Mouse (Mus musculus): Measurements from ENCODE around the gene Ifngr2. TPM values are rescaled to one million over a fixed set of nuclear protein-coding genes. Genes with fewer than 3 reads are reported as not detected.

Gene Ifngr2
- total RNA-seq, 1 experiment from 2014 or later: 7.5 TPM

- peak; percentile 63 to 84 for ATAC-seq (replicated peaks in 1 of 2; ENCODE audit: insufficient read depth in 1 of 2, low FRiP score in 2 of 2, low TSS enrichment in 1 of 2, low read depth in 1 of 2, poor library complexity in 2 of 2, severe bottlenecking in 2 of 2)
Observed at GRCm38 (mm10) chr16:91553625-91554024, 6.8 kb downstream of the Ifngr2 start.

DNA sequence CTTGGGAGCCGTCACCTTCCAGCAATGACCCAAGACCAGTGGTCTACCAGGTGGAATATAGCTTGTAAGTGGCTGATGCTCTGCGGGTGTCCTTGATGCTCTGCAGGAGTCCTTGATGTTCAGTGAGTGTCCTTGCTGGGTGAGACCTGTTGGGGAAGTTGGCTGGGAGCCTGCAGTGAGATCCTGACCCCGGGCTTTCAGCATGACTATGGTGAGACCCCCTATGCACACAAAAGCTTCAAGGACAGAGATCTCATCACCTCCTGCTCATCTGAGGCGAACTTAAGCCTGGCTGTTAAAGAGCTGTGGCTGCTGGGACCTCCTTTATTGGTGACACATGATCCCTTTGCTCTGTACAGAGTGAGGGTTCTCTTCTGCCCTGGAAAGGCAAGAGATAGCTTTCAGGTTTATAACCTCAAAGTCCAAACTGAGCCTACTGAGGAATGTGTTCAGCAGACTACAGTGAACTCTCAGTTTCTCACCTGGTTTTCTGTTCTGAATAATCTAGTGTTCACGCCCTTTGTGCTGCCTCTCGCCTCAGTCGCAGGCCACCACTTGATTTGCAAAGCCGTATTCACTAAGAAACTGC is 8.2 kb downstream of the Ifngr2 start:
- ATAC-seq (replicated peaks in 1 of 2; ENCODE audit: insufficient read depth in 1 of 2, low FRiP score in 2 of 2, low TSS enrichment in 1 of 2, low read depth in 1 of 2, poor library complexity in 2 of 2, severe bottlenecking in 2 of 2): no peak

- no peak for ATAC-seq (replicated peaks in 1 of 2; ENCODE audit: insufficient read depth in 1 of 2, low FRiP score in 2 of 2, low TSS enrichment in 1 of 2, low read depth in 1 of 2, poor library complexity in 2 of 2, severe bottlenecking in 2 of 2)
Observed at GRCm38 (mm10) chr16:91556659-91557058, 9.8 kb downstream of the Ifngr2 start.

DNA sequence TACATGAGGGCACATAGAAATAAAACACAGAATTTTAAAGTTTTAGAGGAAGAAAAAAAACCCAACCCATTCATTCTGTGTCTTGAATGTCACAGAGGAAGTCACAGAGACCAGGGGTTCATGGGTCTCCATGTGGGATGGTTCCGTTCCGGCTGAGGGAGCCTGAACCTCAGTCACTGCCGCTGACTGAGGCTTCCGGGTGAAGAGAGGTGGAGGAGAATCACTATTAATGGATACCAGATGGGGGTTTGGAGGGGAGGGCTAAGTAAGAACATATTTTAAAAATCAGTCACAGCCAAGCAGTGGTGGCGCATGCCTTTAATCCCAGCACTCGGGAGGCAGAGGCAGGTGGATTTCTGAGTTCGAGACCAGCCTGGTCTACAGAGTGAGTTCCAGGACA is 10.3 kb downstream of the Ifngr2 start:
- ATAC-seq (replicated peaks in 1 of 2; ENCODE audit: insufficient read depth in 1 of 2, low FRiP score in 2 of 2, low TSS enrichment in 1 of 2, low read depth in 1 of 2, poor library complexity in 2 of 2, severe bottlenecking in 2 of 2): no peak

- ATAC-seq (replicated peaks in 1 of 2; ENCODE audit: insufficient read depth in 1 of 2, low FRiP score in 2 of 2, low TSS enrichment in 1 of 2, low read depth in 1 of 2, poor library complexity in 2 of 2, severe bottlenecking in 2 of 2): no peak
Observed at GRCm38 (mm10) chr16:91557693-91558092, 10.8 kb downstream of the Ifngr2 start.

DNA sequence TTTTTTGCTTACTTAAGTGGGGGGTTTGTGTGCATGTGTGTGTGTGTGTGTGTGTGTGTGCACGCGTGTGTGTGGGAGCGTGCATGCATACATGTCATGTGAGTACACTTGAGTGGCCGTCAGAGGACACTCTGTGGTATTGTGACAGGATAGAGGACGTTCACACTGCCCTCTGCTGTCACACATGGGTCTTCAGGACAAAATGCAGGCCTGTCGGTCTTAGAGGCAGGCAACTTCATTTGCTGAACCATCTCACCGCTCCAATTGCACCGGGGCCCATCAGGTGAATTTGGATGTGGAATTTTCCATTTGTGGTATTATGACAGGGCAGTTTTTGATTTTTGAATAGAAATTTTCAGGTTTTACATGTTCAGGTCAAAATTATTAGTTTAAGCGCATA is 14.2 kb downstream of the Ifngr2 start:
- peak; percentile 22 to 48; a peak in 2 of 4 replicates for ATAC-seq (replicated peaks in 1 of 2; ENCODE audit: insufficient read depth in 1 of 2, low FRiP score in 2 of 2, low TSS enrichment in 1 of 2, low read depth in 1 of 2, poor library complexity in 2 of 2, severe bottlenecking in 2 of 2)

- ATAC-seq (replicated peaks in 1 of 2; ENCODE audit: insufficient read depth in 1 of 2, low FRiP score in 2 of 2, low TSS enrichment in 1 of 2, low read depth in 1 of 2, poor library complexity in 2 of 2, severe bottlenecking in 2 of 2): no peak
Observed at GRCm38 (mm10) chr16:91561541-91562457, 14.9 kb downstream of the Ifngr2 start.

GRCm38 (mm10) chr16:91564580-91565291 is 17.9 kb downstream of the Ifngr2 start:
- no peak for ATAC-seq (replicated peaks in 1 of 2; ENCODE audit: insufficient read depth in 1 of 2, low FRiP score in 2 of 2, low TSS enrichment in 1 of 2, low read depth in 1 of 2, poor library complexity in 2 of 2, severe bottlenecking in 2 of 2)

GRCm38 (mm10) chr16:91565292-91565951 is 18.6 kb downstream of the Ifngr2 start:
- ATAC-seq (replicated peaks in 1 of 2; ENCODE audit: insufficient read depth in 1 of 2, low FRiP score in 2 of 2, low TSS enrichment in 1 of 2, low read depth in 1 of 2, poor library complexity in 2 of 2, severe bottlenecking in 2 of 2): no peak

DNA sequence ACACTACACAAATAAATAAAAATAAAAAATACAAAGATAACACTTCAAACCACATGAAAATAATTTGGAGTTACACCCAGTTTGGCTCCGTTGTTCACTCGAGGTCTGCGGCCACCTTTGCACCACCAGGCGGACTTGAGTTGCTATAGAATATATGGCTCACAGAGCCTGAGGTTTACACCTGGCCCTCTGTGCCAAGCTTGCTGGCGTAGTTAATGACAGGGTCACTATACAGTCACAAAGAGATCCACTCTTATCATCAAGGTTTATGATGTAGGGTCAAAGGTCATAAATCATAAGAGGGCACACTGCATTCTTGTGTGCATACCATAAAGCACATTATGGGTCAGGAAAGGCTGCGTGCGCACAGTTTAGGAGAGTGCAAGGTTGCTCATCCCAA is 19.1 kb downstream of the Ifngr2 start:
- no peak for ATAC-seq (replicated peaks in 1 of 2; ENCODE audit: insufficient read depth in 1 of 2, low FRiP score in 2 of 2, low TSS enrichment in 1 of 2, low read depth in 1 of 2, poor library complexity in 2 of 2, severe bottlenecking in 2 of 2)

DNA sequence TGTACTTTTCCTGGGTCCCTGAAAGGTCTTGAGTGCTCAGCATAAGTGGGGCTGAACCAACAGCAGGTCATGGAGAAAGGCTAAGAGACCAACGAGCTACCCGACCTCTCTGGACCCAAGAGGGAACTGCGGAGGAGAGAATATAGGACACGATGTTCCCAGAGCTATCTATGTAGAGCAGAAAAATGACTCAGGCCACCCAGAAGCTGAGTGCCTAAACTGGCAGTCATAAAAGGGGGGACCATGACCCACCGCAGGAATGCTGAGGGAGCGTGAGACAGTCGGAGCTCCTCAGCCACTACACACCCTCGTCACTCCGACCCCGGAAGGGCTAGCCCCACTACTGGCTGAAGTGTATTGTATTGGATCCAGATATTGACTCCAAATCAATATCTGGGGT is 22.1 kb downstream of the Ifngr2 start:
- ATAC-seq (replicated peaks in 1 of 2; ENCODE audit: insufficient read depth in 1 of 2, low FRiP score in 2 of 2, low TSS enrichment in 1 of 2, low read depth in 1 of 2, poor library complexity in 2 of 2, severe bottlenecking in 2 of 2): no peak

DNA sequence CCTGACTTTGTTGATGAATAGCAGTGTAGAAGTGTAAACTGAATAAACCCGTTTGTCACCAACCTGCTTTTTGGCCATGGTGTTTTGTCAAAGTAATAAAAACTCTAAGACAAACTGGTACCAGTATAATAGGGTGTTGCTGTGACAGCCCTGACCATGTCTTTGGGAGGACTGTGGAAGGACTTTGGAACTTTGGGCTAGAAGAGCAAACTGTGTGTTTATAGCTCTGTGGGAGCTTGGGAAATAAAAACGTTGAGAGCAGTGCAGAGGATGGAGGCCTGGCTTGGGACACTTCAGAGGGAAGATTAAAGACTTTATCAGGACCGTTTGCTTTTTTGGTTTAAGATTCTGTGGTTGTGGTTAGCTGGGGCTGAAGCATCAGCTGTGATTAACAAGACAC is 24.2 kb downstream of the Ifngr2 start:
- no peak for ATAC-seq (replicated peaks in 1 of 2; ENCODE audit: insufficient read depth in 1 of 2, low FRiP score in 2 of 2, low TSS enrichment in 1 of 2, low read depth in 1 of 2, poor library complexity in 2 of 2, severe bottlenecking in 2 of 2)

- ATAC-seq (replicated peaks in 1 of 2; ENCODE audit: insufficient read depth in 1 of 2, low FRiP score in 2 of 2, low TSS enrichment in 1 of 2, low read depth in 1 of 2, poor library complexity in 2 of 2, severe bottlenecking in 2 of 2): no peak
Observed at GRCm38 (mm10) chr16:91575151-91575550, 28.3 kb downstream of the Ifngr2 start.

DNA sequence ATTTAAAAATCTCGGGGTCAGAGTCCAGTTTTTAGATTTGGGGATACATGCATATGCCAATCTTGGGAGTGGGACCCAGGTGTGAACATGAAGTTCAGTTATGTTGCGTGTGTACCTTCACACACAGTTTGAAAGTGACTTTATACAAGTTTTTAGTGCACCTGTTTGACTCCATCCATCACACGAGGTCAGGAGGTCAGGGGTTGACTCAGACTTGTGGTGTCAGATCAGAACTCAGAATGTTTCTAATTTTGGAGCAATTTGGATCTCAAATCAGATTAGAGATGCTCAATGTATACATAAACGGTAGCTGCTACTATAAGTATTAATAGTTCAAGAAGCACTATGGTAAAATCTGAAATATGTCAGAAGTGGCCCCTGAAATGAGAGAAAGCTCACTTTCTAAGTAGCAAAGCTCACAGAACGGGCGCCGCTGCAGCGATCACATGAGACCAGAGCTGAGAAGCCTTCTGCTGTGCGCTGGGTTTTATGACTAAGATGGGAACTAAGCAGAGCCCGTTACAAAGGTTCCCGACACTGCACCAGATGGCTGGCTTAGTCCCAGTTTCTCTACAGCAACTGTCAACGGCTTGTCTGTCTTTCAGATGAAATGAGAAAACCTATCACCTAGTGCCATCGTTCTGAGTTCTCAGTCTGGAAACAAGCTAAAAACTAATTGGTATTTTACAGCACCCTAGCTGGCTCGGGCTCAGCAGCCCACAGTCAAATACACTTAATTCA is 32.3 kb downstream of the Ifngr2 start:
- no peak for ATAC-seq (replicated peaks in 1 of 2; ENCODE audit: insufficient read depth in 1 of 2, low FRiP score in 2 of 2, low TSS enrichment in 1 of 2, low read depth in 1 of 2, poor library complexity in 2 of 2, severe bottlenecking in 2 of 2)

DNA sequence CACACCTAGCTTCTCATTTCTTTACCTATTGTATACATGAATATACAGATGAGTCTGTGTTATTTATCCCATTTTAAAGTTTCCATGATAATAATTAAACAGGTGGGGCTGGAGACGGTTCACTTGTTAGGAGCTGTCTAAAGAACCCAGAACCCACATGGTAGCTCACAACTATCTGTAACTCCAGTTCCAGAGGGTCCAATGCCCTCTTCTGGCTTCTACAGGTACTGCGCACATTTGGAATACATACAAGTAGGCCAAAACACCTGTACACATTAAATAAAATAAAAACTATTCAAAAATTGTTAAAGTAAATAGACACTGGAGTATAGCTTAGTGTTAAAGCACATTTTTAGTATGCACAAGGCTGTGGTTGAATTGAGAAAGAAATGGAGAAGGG is 35.4 kb downstream of the Ifngr2 start:
- no peak for ATAC-seq (replicated peaks in 1 of 2; ENCODE audit: insufficient read depth in 1 of 2, low FRiP score in 2 of 2, low TSS enrichment in 1 of 2, low read depth in 1 of 2, poor library complexity in 2 of 2, severe bottlenecking in 2 of 2)

GRCm38 (mm10) chr16:91585617-91586016 is 38.7 kb downstream of the Ifngr2 start:
- ATAC-seq (replicated peaks in 1 of 2; ENCODE audit: insufficient read depth in 1 of 2, low FRiP score in 2 of 2, low TSS enrichment in 1 of 2, low read depth in 1 of 2, poor library complexity in 2 of 2, severe bottlenecking in 2 of 2): no peak

DNA sequence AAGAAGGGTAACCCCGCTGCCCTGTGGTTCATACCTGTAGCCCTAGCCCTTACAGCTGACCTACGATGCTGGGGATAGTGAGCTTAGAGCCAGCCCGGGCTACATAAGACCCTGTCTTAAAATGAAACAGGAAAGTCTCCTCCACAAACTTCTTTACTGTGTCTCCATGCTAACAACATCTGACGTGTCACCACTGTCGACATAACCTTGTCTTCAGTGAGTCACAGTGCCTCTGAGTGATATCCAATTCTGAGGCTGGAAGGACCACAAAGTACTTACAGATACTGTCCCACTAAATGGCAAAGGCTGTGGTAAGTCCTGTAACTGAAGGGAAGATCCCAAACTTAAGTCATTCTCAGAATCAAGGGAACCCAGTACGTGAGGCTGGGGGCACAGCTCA is 39.4 kb downstream of the Ifngr2 start:
- no peak for ATAC-seq (replicated peaks in 1 of 2; ENCODE audit: insufficient read depth in 1 of 2, low FRiP score in 2 of 2, low TSS enrichment in 1 of 2, low read depth in 1 of 2, poor library complexity in 2 of 2, severe bottlenecking in 2 of 2)

Data from hematopoietic stem cell, adult 5-6 weeks (primary cell).